In the genomic region with DNA sequence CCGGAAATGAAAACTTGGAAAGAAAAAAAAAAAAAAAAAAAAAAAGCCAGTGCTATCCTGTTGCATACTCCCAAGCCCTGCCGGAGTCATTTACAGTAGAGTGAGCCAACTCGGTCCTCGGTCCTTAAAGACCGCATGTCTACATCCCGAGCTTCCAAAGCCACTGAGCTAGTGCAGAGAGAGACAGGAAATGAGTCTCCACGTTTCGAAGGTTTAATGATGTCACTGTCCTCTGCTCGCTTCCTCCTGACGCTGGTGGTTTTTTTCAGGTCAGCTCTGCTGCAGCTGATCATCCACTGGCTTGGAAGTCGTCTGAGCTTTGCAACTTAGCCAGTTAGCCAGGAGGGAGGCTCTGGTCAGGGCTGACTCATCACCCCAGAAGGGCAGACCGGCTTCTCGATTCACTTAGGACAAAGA, we compare ENCODE assay signal across 8 mouse cellular contexts. TPM values are rescaled to one million over a fixed set of nuclear protein-coding genes. Genes with fewer than 3 reads are reported as not detected.
A peak's percentile ranks its signal among the peaks of the same experiment; 100 is the strongest.
DNase-seq lines count a peak whose midpoint lies in the region; ATAC-seq lines count a peak whose summit lies in the region.

No protein-coding gene starts in this region.

- H3K27ac ChIP-seq in embryonic facial prominence, embryonic 13.5 days = no peak overlapping the region
- peak overlapping the region; percentile 9; the same call in 1 of the 2 replicates for H3K27ac ChIP-seq in liver, embryonic 13.5 days
- H3K27ac ChIP-seq in stomach, embryonic 15.5 days = peak overlapping the region; percentile 46; the same call in 1 of the 2 replicates

- no peaks in the 10 kb centered on the region for H3K27me3 ChIP-seq in embryonic facial prominence, embryonic 13.5 days
- 0 out of 2 replicates have a peak, but pooled peaks cover 7% of the 10 kb centered on the region for H3K27me3 ChIP-seq in liver, embryonic 13.5 days
- H3K27me3 ChIP-seq in stomach, embryonic 15.5 days (replicated peaks) = no peaks in the 10 kb centered on the region

- H3K4me1 ChIP-seq in embryonic facial prominence, embryonic 13.5 days = peaks cover 26% of the 10 kb centered on the region
- peaks cover 28% of the 10 kb centered on the region for H3K4me1 ChIP-seq in liver, embryonic 13.5 days (replicated peaks)
- peaks cover 23% of the 10 kb centered on the region for H3K4me1 ChIP-seq in stomach, embryonic 15.5 days

- H3K9me3 ChIP-seq in embryonic facial prominence, embryonic 13.5 days = no peaks in the 10 kb centered on the region
- H3K9me3 ChIP-seq in liver, embryonic 13.5 days (replicated peaks) = no peaks in the 10 kb centered on the region
- H3K9me3 ChIP-seq in stomach, embryonic 15.5 days = no peaks in the 10 kb centered on the region

- H3K9ac ChIP-seq in embryonic facial prominence, embryonic 13.5 days = no peak overlapping the region
- H3K9ac ChIP-seq in liver, embryonic 13.5 days = no peak overlapping the region
- H3K9ac ChIP-seq in stomach, embryonic 15.5 days = no peak overlapping the region

- H3K4me3 ChIP-seq in embryonic facial prominence, embryonic 13.5 days = no peak overlapping the region
- H3K4me3 ChIP-seq in liver, embryonic 13.5 days (replicated peaks) = no peak overlapping the region
- no peak overlapping the region for H3K4me3 ChIP-seq in stomach, embryonic 15.5 days (replicated peaks)

- H3K36me3 ChIP-seq in embryonic facial prominence, embryonic 13.5 days = no peaks in the 10 kb centered on the region
- no peaks in the 10 kb centered on the region for H3K36me3 ChIP-seq in liver, embryonic 13.5 days
- no peaks in the 10 kb centered on the region for H3K36me3 ChIP-seq in stomach, embryonic 15.5 days

- 38% methylated on average over 13 of the region's 13 CpGs for WGBS in embryonic facial prominence, embryonic 13.5 days
- 14% methylated on average over 13 of the region's 13 CpGs for WGBS in liver, embryonic 13.5 days (ENCODE audit: insufficient replicate concordance)
- 16% methylated on average over 13 of the region's 13 CpGs for WGBS in stomach, embryonic 15.5 days

- intact Hi-C loops in left cerebral cortex, postnatal 14 days (cut with DNase I) = no loop called here

- peak; percentile 54 for DNase-seq in heart, postnatal 4 days
- no peak for DNase-seq in liver, embryonic 13.5 days
- DNase-seq in layer of hippocampus, postnatal 10 days (ENCODE audit: low spot score in 2 of 2) = no peak
- no peak for DNase-seq in left cerebral cortex, postnatal 14 days (ENCODE audit: low spot score in 2 of 2)
- no peak for DNase-seq in testis, postnatal 14 days (ENCODE audit: low spot score)

- peak; percentile 97 for ATAC-seq in activated CD4-positive, CD25-positive, alpha-beta regulatory T cell, adult 4 months
- no peak for ATAC-seq in embryonic facial prominence, embryonic 13.5 days (ENCODE audit: insufficient number of reproducible peaks, insufficient read depth, low FRiP score, low TSS enrichment, low read depth)
- ATAC-seq in liver, embryonic 13.5 days (ENCODE audit: low read depth) = peak; percentile 47; the same call in 1 of the 2 replicates
- ATAC-seq in stomach, embryonic 15.5 days (ENCODE audit: insufficient read depth, low FRiP score, low read depth) = peak; percentile 57

- H3K4me2 ChIP-seq in embryonic facial prominence, embryonic 13.5 days = peak overlapping the region; percentile 16; the same call in 1 of the 2 replicates
- H3K4me2 ChIP-seq in liver, embryonic 13.5 days = 0 out of 2 replicates have a peak overlapping the region, but pooled peaks have one; percentile 29
- peak overlapping the region; percentile 35 for H3K4me2 ChIP-seq in stomach, embryonic 15.5 days

RNA-seq across cellular contexts. Expression of a gene that starts 10.1 kb away (rescaled TPM):
- polyA plus RNA-seq in activated CD4-positive, CD25-positive, alpha-beta regulatory T cell, adult 4 months (2017; shearing (Covaris generic)) = 1 to 10 TPM; 4.9 to 5.6 TPM
- polyA plus RNA-seq in embryonic facial prominence, embryonic 13.5 days (2015; fragmentation: Nextera tagmentation; extraction: Ambion mirVana) = 32.0 and 36.6 TPM in 2 replicates
- 10 to 100 TPM; 33.7 to 35.1 TPM for total RNA-seq in heart, postnatal 4 days (2021)
- polyA plus RNA-seq in liver, embryonic 13.5 days (2015; fragmentation: Nextera tagmentation; extraction: Ambion mirVana) = 4.4 and 5.6 TPM in 2 replicates
- 44.7 and 58.3 TPM in 2 replicates for polyA plus RNA-seq in stomach, embryonic 15.5 days (2015; fragmentation: Nextera tagmentation; extraction: Ambion mirVana)
- 10 to 100 TPM; 23.1 to 23.5 TPM for total RNA-seq in layer of hippocampus, postnatal 10 days (2021)
- total RNA-seq in left cerebral cortex, postnatal 14 days (2021) = 10 to 100 TPM; 31.6 to 32.5 TPM

RNA-seq across cellular contexts. Expression of a gene that starts 43.2 kb away (rescaled TPM):
- polyA plus RNA-seq in activated CD4-positive, CD25-positive, alpha-beta regulatory T cell, adult 4 months (2017; shearing (Covaris generic)) = 100 to 1,000 TPM; 155 to 159 TPM
- polyA plus RNA-seq in embryonic facial prominence, embryonic 13.5 days (2015; fragmentation: Nextera tagmentation; extraction: Ambion mirVana) = 285 and 293 TPM in 2 replicates
- total RNA-seq in heart, postnatal 4 days (2021) = 100 to 1,000 TPM; 119 to 120 TPM
- polyA plus RNA-seq in liver, embryonic 13.5 days (2015; fragmentation: Nextera tagmentation; extraction: Ambion mirVana) = 163 and 198 TPM in 2 replicates
- polyA plus RNA-seq in stomach, embryonic 15.5 days (2015; fragmentation: Nextera tagmentation; extraction: Ambion mirVana) = 188 and 214 TPM in 2 replicates
- total RNA-seq in layer of hippocampus, postnatal 10 days (2021) = 100 to 1,000 TPM; 202 to 209 TPM
- 100 to 1,000 TPM; 222 to 226 TPM for total RNA-seq in left cerebral cortex, postnatal 14 days (2021)
